Mouse (Mus musculus): Measurements from ENCODE around the gene Lypd3. TPM values are rescaled to one million over a fixed set of nuclear protein-coding genes. Genes with fewer than 3 reads are reported as not detected.

Lypd3 gene
- polyA plus RNA-seq, 1 experiment from 2014 or later: not detected

GRCm38 (mm10) chr7:24644996-24645395 is 8.6 kb downstream of the Lypd3 start:
- no peak for ATAC-seq (ENCODE audit: insufficient number of reproducible peaks, insufficient read depth, low FRiP score, low read depth)
- Histone ChIP-seq H3K4me2 (ENCODE audit: low read length) (no peak overlapping the region), H3K9ac (ENCODE audit: low read length) (no peak overlapping the region), H3K27ac (replicated peaks in 1 of 2; ENCODE audit: control insufficient read depth in 1 of 2, insufficient read depth in 1 of 2, low read depth in 2 of 2, low read length in 2 of 2) (no peak overlapping the region), H3K36me3 (ENCODE audit: control insufficient read depth, insufficient read depth, low read length) (no peaks in the 10 kb centered on the region), H3K4me3 (ENCODE audit: control insufficient read depth in 1 of 2, insufficient read depth in 1 of 2, low read depth in 1 of 2, low read length in 2 of 2) (no peak overlapping the region), H3K27me3 (ENCODE audit: control insufficient read depth, insufficient read depth, low read length) (peaks cover 17% of the 10 kb centered on the region), H3K9me3 (ENCODE audit: control insufficient read depth, low read length) (no peaks in the 10 kb centered on the region), H3K4me1 (ENCODE audit: control insufficient read depth in 2 of 2, insufficient read depth in 2 of 2, low read length in 2 of 2) (no peaks in the 10 kb centered on the region)
- 59% methylated on average over 7 of the region's 7 CpGs for WGBS

DNA sequence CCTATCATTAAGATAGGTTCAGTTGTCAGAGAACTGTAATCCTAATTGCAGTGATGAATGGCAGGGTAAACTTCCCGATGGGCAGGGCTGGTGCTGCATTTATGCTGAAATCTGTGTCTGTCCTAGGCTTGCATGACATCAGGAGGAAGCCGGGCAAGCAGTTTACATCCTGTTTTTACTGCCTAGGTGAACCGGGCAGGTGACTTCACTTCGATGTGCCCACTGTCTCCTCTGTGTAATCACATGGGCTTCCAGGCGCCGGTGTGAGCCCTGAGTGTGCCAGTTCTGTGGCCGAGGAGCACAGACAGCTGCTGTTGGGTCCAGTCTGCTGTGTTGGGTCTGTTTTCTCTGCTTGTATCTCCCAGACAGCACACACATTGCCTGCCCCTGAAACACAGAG is 10.1 kb downstream of the Lypd3 start:
- ATAC-seq (ENCODE audit: insufficient number of reproducible peaks, insufficient read depth, low FRiP score, low read depth): no peak
- WGBS: 64% methylated on average over 7 of the region's 7 CpGs
- no peak overlapping the region for H3K9ac ChIP-seq (ENCODE audit: low read length)
- no peaks in the 10 kb centered on the region for H3K9me3 ChIP-seq (ENCODE audit: control insufficient read depth, low read length)
- peaks cover 6% of the 10 kb centered on the region for H3K27me3 ChIP-seq (ENCODE audit: control insufficient read depth, insufficient read depth, low read length)
- H3K36me3 ChIP-seq (ENCODE audit: control insufficient read depth, insufficient read depth, low read length): no peaks in the 10 kb centered on the region
- no peaks in the 10 kb centered on the region for H3K4me1 ChIP-seq (ENCODE audit: control insufficient read depth in 2 of 2, insufficient read depth in 2 of 2, low read length in 2 of 2)
- H3K4me3 ChIP-seq (ENCODE audit: control insufficient read depth in 1 of 2, insufficient read depth in 1 of 2, low read depth in 1 of 2, low read length in 2 of 2): no peak overlapping the region
- H3K27ac ChIP-seq (replicated peaks in 1 of 2; ENCODE audit: control insufficient read depth in 1 of 2, insufficient read depth in 1 of 2, low read depth in 2 of 2, low read length in 2 of 2): no peak overlapping the region
- H3K4me2 ChIP-seq (ENCODE audit: low read length): no peak overlapping the region

GRCm38 (mm10) chr7:24653681-24654080 is 17.3 kb downstream of the Lypd3 start:
- Histone ChIP-seq H3K36me3 (ENCODE audit: control insufficient read depth, insufficient read depth, low read length) (no peaks in the 10 kb centered on the region), H3K9me3 (ENCODE audit: control insufficient read depth, low read length) (no peaks in the 10 kb centered on the region), H3K9ac (ENCODE audit: low read length) (no peak overlapping the region), H3K4me3 (ENCODE audit: control insufficient read depth in 1 of 2, insufficient read depth in 1 of 2, low read depth in 1 of 2, low read length in 2 of 2) (no peak overlapping the region), H3K4me1 (ENCODE audit: control insufficient read depth in 2 of 2, insufficient read depth in 2 of 2, low read length in 2 of 2) (no peaks in the 10 kb centered on the region), H3K27ac (replicated peaks in 1 of 2; ENCODE audit: control insufficient read depth in 1 of 2, insufficient read depth in 1 of 2, low read depth in 2 of 2, low read length in 2 of 2) (no peak overlapping the region), H3K27me3 (ENCODE audit: control insufficient read depth, insufficient read depth, low read length) (no peaks in the 10 kb centered on the region), H3K4me2 (ENCODE audit: low read length) (no peak overlapping the region)
- ATAC-seq (ENCODE audit: insufficient number of reproducible peaks, insufficient read depth, low FRiP score, low read depth): no peak
- WGBS: 16% methylated on average over 7 of the region's 7 CpGs

- H3K9me3 ChIP-seq (ENCODE audit: control insufficient read depth, low read length): no peaks in the 10 kb centered on the region
- H3K4me3 ChIP-seq (ENCODE audit: control insufficient read depth in 1 of 2, insufficient read depth in 1 of 2, low read depth in 1 of 2, low read length in 2 of 2): no peak overlapping the region
- no peaks in the 10 kb centered on the region for H3K4me1 ChIP-seq (ENCODE audit: control insufficient read depth in 2 of 2, insufficient read depth in 2 of 2, low read length in 2 of 2)
- H3K9ac ChIP-seq (ENCODE audit: low read length): no peak overlapping the region
- H3K36me3 ChIP-seq (ENCODE audit: control insufficient read depth, insufficient read depth, low read length): no peaks in the 10 kb centered on the region
- H3K4me2 ChIP-seq (ENCODE audit: low read length): no peak overlapping the region
- ATAC-seq (ENCODE audit: insufficient number of reproducible peaks, insufficient read depth, low FRiP score, low read depth): no peak
- no peak overlapping the region for H3K27ac ChIP-seq (replicated peaks in 1 of 2; ENCODE audit: control insufficient read depth in 1 of 2, insufficient read depth in 1 of 2, low read depth in 2 of 2, low read length in 2 of 2)
- WGBS: 56% methylated on average over 12 of the region's 12 CpGs
- no peaks in the 10 kb centered on the region for H3K27me3 ChIP-seq (ENCODE audit: control insufficient read depth, insufficient read depth, low read length)
These were observed 23.5 kb downstream of the Lypd3 start for GRCm38 (mm10) chr7:24659737-24660357.

GRCm38 (mm10) chr7:24661118-24661904 is 25.0 kb downstream of the Lypd3 start:
- Histone ChIP-seq H3K4me3 (ENCODE audit: control insufficient read depth in 1 of 2, insufficient read depth in 1 of 2, low read depth in 1 of 2, low read length in 2 of 2) (no peak overlapping the region), H3K9ac (ENCODE audit: low read length) (no peak overlapping the region), H3K9me3 (ENCODE audit: control insufficient read depth, low read length) (no peaks in the 10 kb centered on the region), H3K36me3 (ENCODE audit: control insufficient read depth, insufficient read depth, low read length) (no peaks in the 10 kb centered on the region), H3K4me1 (ENCODE audit: control insufficient read depth in 2 of 2, insufficient read depth in 2 of 2, low read length in 2 of 2) (no peaks in the 10 kb centered on the region), H3K27ac (replicated peaks in 1 of 2; ENCODE audit: control insufficient read depth in 1 of 2, insufficient read depth in 1 of 2, low read depth in 2 of 2, low read length in 2 of 2) (no peak overlapping the region), H3K4me2 (ENCODE audit: low read length) (no peak overlapping the region), H3K27me3 (ENCODE audit: control insufficient read depth, insufficient read depth, low read length) (no peaks in the 10 kb centered on the region)
- 62% methylated on average over 17 of the region's 17 CpGs for WGBS
- no peak for ATAC-seq (ENCODE audit: insufficient number of reproducible peaks, insufficient read depth, low FRiP score, low read depth)

GRCm38 (mm10) chr7:24662575-24662974 is 26.2 kb downstream of the Lypd3 start:
- 14% methylated on average over 8 of the region's 8 CpGs for WGBS
- H3K4me2 ChIP-seq (ENCODE audit: low read length): no peak overlapping the region
- no peak overlapping the region for H3K4me3 ChIP-seq (ENCODE audit: control insufficient read depth in 1 of 2, insufficient read depth in 1 of 2, low read depth in 1 of 2, low read length in 2 of 2)
- no peak overlapping the region for H3K27ac ChIP-seq (replicated peaks in 1 of 2; ENCODE audit: control insufficient read depth in 1 of 2, insufficient read depth in 1 of 2, low read depth in 2 of 2, low read length in 2 of 2)
- ATAC-seq (ENCODE audit: insufficient number of reproducible peaks, insufficient read depth, low FRiP score, low read depth): no peak
- H3K36me3 ChIP-seq (ENCODE audit: control insufficient read depth, insufficient read depth, low read length): no peaks in the 10 kb centered on the region
- no peaks in the 10 kb centered on the region for H3K9me3 ChIP-seq (ENCODE audit: control insufficient read depth, low read length)
- H3K27me3 ChIP-seq (ENCODE audit: control insufficient read depth, insufficient read depth, low read length): no peaks in the 10 kb centered on the region
- no peaks in the 10 kb centered on the region for H3K4me1 ChIP-seq (ENCODE audit: control insufficient read depth in 2 of 2, insufficient read depth in 2 of 2, low read length in 2 of 2)
- H3K9ac ChIP-seq (ENCODE audit: low read length): no peak overlapping the region

DNA sequence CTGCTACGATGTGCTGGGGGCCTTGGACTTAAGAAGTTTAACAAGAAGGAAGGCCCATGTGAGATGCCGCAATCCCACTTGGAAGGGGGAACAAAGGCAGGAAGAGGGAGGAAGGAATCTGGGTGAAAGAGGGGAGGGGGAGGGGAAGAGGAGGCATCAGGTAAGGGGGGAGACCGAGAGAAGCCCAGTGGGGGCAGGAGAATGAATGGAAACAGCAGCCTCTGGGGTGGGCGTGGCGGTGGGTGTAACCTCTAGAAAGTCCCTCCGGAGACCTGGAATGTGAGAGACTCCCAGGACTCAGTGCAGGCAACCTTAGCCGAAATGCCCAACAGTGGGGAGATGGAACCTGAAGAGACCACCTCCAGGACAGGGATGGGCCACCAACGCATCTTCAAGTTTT is 28.0 kb downstream of the Lypd3 start:
- no peak for ATAC-seq (ENCODE audit: insufficient number of reproducible peaks, insufficient read depth, low FRiP score, low read depth)
- Histone ChIP-seq H3K4me1 (ENCODE audit: control insufficient read depth in 2 of 2, insufficient read depth in 2 of 2, low read length in 2 of 2) (no peaks in the 10 kb centered on the region), H3K27ac (replicated peaks in 1 of 2; ENCODE audit: control insufficient read depth in 1 of 2, insufficient read depth in 1 of 2, low read depth in 2 of 2, low read length in 2 of 2) (no peak overlapping the region), H3K4me2 (ENCODE audit: low read length) (no peak overlapping the region), H3K36me3 (ENCODE audit: control insufficient read depth, insufficient read depth, low read length) (no peaks in the 10 kb centered on the region), H3K4me3 (ENCODE audit: control insufficient read depth in 1 of 2, insufficient read depth in 1 of 2, low read depth in 1 of 2, low read length in 2 of 2) (no peak overlapping the region), H3K9ac (ENCODE audit: low read length) (no peak overlapping the region), H3K27me3 (ENCODE audit: control insufficient read depth, insufficient read depth, low read length) (no peaks in the 10 kb centered on the region), H3K9me3 (ENCODE audit: control insufficient read depth, low read length) (no peaks in the 10 kb centered on the region)
- WGBS: 43% methylated on average over 8 of the region's 8 CpGs

Data from heart, embryonic 14.5 days (tissue).